In genomic region chr13:49195651-49196050, GRCm38 (mm10) we compare ENCODE assay signal across 18 mouse cellular contexts.
"Had no signal": no experiment of that assay in that cellular context is flagged by ENCODE, and none has a peak within 500 bp of the region (broad histone marks: within the 10 kb centered on the region; RNA-seq: fewer than 3 reads in every experiment).

No protein-coding gene starts in this region.

- H3K27ac ChIP-seq: limb, embryonic 12.5 days; limb, embryonic 15.5 days; liver, embryonic 15.5 days; stomach, postnatal 0 days had no signal

- H3K27me3 ChIP-seq: limb, embryonic 12.5 days; limb, embryonic 15.5 days; liver, embryonic 15.5 days had no signal

- H3K4me3 ChIP-seq: limb, embryonic 12.5 days; limb, embryonic 15.5 days; liver, embryonic 15.5 days had no signal

- H3K4me2 ChIP-seq: limb, embryonic 12.5 days; limb, embryonic 15.5 days; liver, embryonic 11.5 days; liver, embryonic 15.5 days; midbrain, embryonic 11.5 days had no signal

- ATAC-seq: intestine, embryonic 16.5 days had no signal

- DNase-seq: kidney, adult 18-20 months; left cerebral cortex, postnatal 4 days; lung, adult 2 months; lung, postnatal 14 days; lung, postnatal 4 days; midbrain, embryonic 14.5 days; right cerebral cortex, adult 18-20 months; right cerebral cortex, postnatal 14 days; right cerebral cortex, postnatal 4 days; thymus, adult 2 months; thymus, postnatal 25 days had no signal

- H3K9ac ChIP-seq: limb, embryonic 12.5 days; limb, embryonic 15.5 days; liver, embryonic 15.5 days had no signal

- H3K9me3 ChIP-seq: limb, embryonic 12.5 days; limb, embryonic 15.5 days; liver, embryonic 15.5 days had no signal
